Mouse (Mus musculus) urinary bladder, postnatal 4 days (tissue): ENCODE results near the gene Qsox2.

ENCODE experiments used
- DNase-seq, 2 experiments: peaks; one replicate each; pipeline ENCODE4 v3.0.0; 2021 to 2022; ENCODE audit warnings: low spot score in 2 of 2

Qsox2 gene

DNA sequence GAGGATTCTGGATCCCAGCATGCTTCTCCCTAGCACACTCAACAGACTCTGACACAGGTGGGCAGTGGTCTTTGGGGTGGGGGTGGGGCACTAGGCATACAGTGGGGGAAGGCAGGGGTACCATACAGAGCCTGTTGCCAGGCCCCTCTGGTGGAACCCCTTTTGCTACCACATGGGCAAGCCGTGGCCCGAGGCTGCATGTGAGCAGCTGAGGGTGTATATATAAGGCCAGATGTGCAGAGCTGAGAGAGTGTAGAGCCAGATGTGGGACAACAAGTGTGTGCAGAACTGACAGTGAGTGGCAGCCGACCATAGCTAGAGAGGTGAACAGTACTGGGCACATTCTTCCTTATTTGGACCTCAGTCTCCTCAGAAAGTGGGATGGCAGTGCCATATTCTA is 70.4 kb downstream of the Qsox2 start:
- no peak for DNase-seq
